Comparison of ENCODE assay signal across 10 mouse cellular contexts in the genomic region with DNA sequence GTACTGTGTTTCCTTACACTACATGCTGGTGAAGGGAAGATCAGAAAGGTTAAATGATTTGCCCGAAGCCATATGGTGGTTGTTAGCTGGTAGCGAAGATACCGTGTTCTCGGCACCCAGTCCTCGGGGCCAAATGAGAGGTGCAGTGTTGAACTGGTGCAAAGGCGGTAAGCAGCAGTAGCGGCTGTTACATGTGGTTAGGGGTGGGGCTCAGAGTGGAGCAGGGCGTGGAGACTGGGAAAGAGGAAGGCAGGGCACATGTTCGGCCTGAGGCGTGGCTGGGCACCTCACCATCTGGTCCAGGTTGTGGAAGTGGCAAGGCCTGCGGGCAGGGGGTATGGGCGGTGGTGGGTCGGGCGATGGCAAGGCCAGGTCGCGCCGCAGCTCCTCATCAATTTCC. TPM values are rescaled to one million over a fixed set of nuclear protein-coding genes. Genes with fewer than 3 reads are reported as not detected.
DNase-seq lines count a peak whose midpoint lies in the region; ATAC-seq and TF ChIP-seq lines count a peak whose summit lies in the region.
"Had no signal": no experiment of that assay in that cellular context is flagged by ENCODE, and none has a peak within 500 bp of the region (broad histone marks: within the 10 kb centered on the region; RNA-seq: fewer than 3 reads in every experiment).

No protein-coding gene starts in this region.

- ATAC-seq in liver, embryonic 11.5 days (replicated peaks; ENCODE audit: low FRiP score), result no peak
- ATAC-seq in stomach, postnatal 0 days (ENCODE audit: low FRiP score, low TSS enrichment), result peak; percentile 31; the same call in 1 of the 2 replicates

- TF ChIP-seq CTCF in lung, adult 2 months (IDR thresholded peaks at IDR 0.05; ENCODE audit: insufficient read depth, low read length), result no peak
- TF ChIP-seq CTCF in stomach, postnatal 0 days (IDR thresholded peaks at IDR 0.05; ENCODE audit: low read depth), result no peak

- WGBS in lung, adult 2 months, result 14% methylated on average over 17 of the region's 17 CpGs
- WGBS in liver, embryonic 11.5 days, result 14% methylated on average over 17 of the region's 17 CpGs
- 29% methylated on average over 14 of the region's 17 CpGs for WGBS in stomach, postnatal 0 days

- no peak overlapping the region for H3K9ac ChIP-seq in liver, embryonic 11.5 days (ENCODE audit: low read depth, low read length)
- H3K9ac ChIP-seq in stomach, postnatal 0 days (ENCODE audit: low read length), result no peak overlapping the region
- H3K9ac ChIP-seq: lung, embryonic 14.5 days had no signal

- peak; percentile 44 for DNase-seq in adrenal gland, postnatal 10 days
- no peak for DNase-seq in adrenal gland, adult 8-10 months
- DNase-seq in lung, adult 18-20 months, result peak; percentile 46 to 48
- DNase-seq in lung, adult 2 months, result no peak
- DNase-seq in liver, embryonic 11.5 days (ENCODE audit: low spot score), result no peak
- DNase-seq in stomach, postnatal 0 days (ENCODE audit: low spot score), result peak; percentile 55
- DNase-seq in frontal cortex, adult 2 months (ENCODE audit: extremely low spot score in 1 of 2, low spot score in 1 of 2), result no peak
- DNase-seq in left cerebral cortex, postnatal 10 days (ENCODE audit: extremely low spot score in 1 of 2, low spot score in 2 of 2), result no peak
- DNase-seq: gastrocnemius, postnatal 14 days; lung, embryonic 14.5 days had no signal

- H3K27ac ChIP-seq in liver, embryonic 11.5 days (ENCODE audit: low read depth, low read length), result no peak overlapping the region
- no peak overlapping the region for H3K27ac ChIP-seq in stomach, postnatal 0 days (replicated peaks)

- peaks cover 39% of the 10 kb centered on the region for H3K27me3 ChIP-seq in liver, embryonic 11.5 days (replicated peaks; ENCODE audit: control insufficient read depth, insufficient read depth, low read length)
- no peaks in the 10 kb centered on the region for H3K27me3 ChIP-seq in stomach, postnatal 0 days (ENCODE audit: control insufficient read depth, insufficient read depth, low read length)

- peak overlapping the region; percentile 36 for H3K4me2 ChIP-seq in liver, embryonic 11.5 days
- no peak overlapping the region for H3K4me2 ChIP-seq in stomach, postnatal 0 days (replicated peaks; ENCODE audit: low read depth)
- H3K4me2 ChIP-seq: lung, embryonic 14.5 days had no signal

- intact Hi-C loops in left cerebral cortex, postnatal 10 days (cut with DNase I), result no loop called here

- TF ChIP-seq EP300 in stomach, postnatal 0 days (optimal IDR thresholded peaks at IDR 0.05), result no peak

- TF ChIP-seq POLR2A in lung, adult 2 months (IDR thresholded peaks at IDR 0.05; ENCODE audit: borderline replicate concordance, extremely low read depth, low read depth, low read length), result no peak

- H3K36me3 ChIP-seq in liver, embryonic 11.5 days (ENCODE audit: control insufficient read depth, insufficient read depth, low read length), result no peaks in the 10 kb centered on the region
- H3K36me3 ChIP-seq in stomach, postnatal 0 days (ENCODE audit: control insufficient read depth, insufficient read depth, low read length), result no peaks in the 10 kb centered on the region

- no peaks in the 10 kb centered on the region for H3K9me3 ChIP-seq in liver, embryonic 11.5 days (ENCODE audit: control insufficient read depth, low read length)
- H3K9me3 ChIP-seq in stomach, postnatal 0 days (ENCODE audit: control insufficient read depth, low read length), result no peaks in the 10 kb centered on the region

- H3K4me1 ChIP-seq in lung, adult 2 months (ENCODE audit: control insufficient read depth, insufficient read depth, low read length), result no peaks in the 10 kb centered on the region
- no peaks in the 10 kb centered on the region; the same call in 1 of the 2 replicates for H3K4me1 ChIP-seq in liver, embryonic 11.5 days (replicated peaks; ENCODE audit: control insufficient read depth, insufficient read depth, low read length)
- H3K4me1 ChIP-seq in stomach, postnatal 0 days (replicated peaks; ENCODE audit: control insufficient read depth, insufficient read depth), result no peaks in the 10 kb centered on the region

- H3K4me3 ChIP-seq in lung, adult 2 months (replicated peaks; ENCODE audit: extremely low read depth, low read depth, low read length), result no peak overlapping the region
- H3K4me3 ChIP-seq in liver, embryonic 11.5 days (ENCODE audit: low read depth, low read length), result peak overlapping the region; percentile 10; the same call in 1 of the 2 replicates
- no peak overlapping the region for H3K4me3 ChIP-seq in stomach, postnatal 0 days (ENCODE audit: low read depth, low read length)

RNA-seq across cellular contexts. Expression of a gene that starts 2.3 kb away (rescaled TPM):
- not detected for total RNA-seq in adrenal gland, postnatal 10 days (2021)
- under 1 TPM in 1 of 4 experiments, not detected in 3; 0.19 TPM for total RNA-seq in adrenal gland, adult 8-10 months (2022)
- polyA plus RNA-seq in lung, adult 2 months (2012; rRNA removed), result 2.8 TPM in 2 replicates
- not detected in 2 replicates for polyA plus RNA-seq in liver, embryonic 11.5 days (2014; fragmentation: Nextera tagmentation; extraction: Ambion mirVana)
- polyA plus RNA-seq in stomach, postnatal 0 days (2015; fragmentation: Nextera tagmentation; extraction: Ambion mirVana), result 0.11 and 0.21 TPM in 2 replicates
- 0.04 TPM in 1 of 2 replicates, not detected in the other for polyA plus RNA-seq in frontal cortex, adult 2 months (2012; rRNA removed)
- under 1 TPM in 1 of 2 experiments, not detected in 1; 0.18 TPM for total RNA-seq in left cerebral cortex, postnatal 10 days (2021)
- total RNA-seq: gastrocnemius, postnatal 14 days had no signal
- polyA plus RNA-seq: lung, embryonic 14.5 days had no signal

RNA-seq across cellular contexts. Expression of a gene that starts 10.5 kb away (rescaled TPM):
- total RNA-seq in adrenal gland, postnatal 10 days (2021), result 1 to 10 TPM in 1 of 2 experiments, under 1 TPM in 1; 0.30 to 1.4 TPM
- total RNA-seq in adrenal gland, adult 8-10 months (2022), result under 1 TPM in 1 of 4 experiments, not detected in 3; 0.89 TPM
- polyA plus RNA-seq in lung, adult 2 months (2012; rRNA removed), result 0.54 TPM in 1 of 2 replicates, not detected in the other
- polyA plus RNA-seq in liver, embryonic 11.5 days (2014; fragmentation: Nextera tagmentation; extraction: Ambion mirVana), result 0.49 and 0.82 TPM in 2 replicates
- 0.68 and 0.98 TPM in 2 replicates for polyA plus RNA-seq in stomach, postnatal 0 days (2015; fragmentation: Nextera tagmentation; extraction: Ambion mirVana)
- polyA plus RNA-seq in frontal cortex, adult 2 months (2012; rRNA removed), result 0.60 and 0.80 TPM in 2 replicates
- total RNA-seq in left cerebral cortex, postnatal 10 days (2021), result not detected
- total RNA-seq: gastrocnemius, postnatal 14 days had no signal

RNA-seq across cellular contexts. Expression of a gene that starts 18.0 kb away (rescaled TPM):
- total RNA-seq in adrenal gland, postnatal 10 days (2021), result 1 to 10 TPM; 8.5 to 9.1 TPM
- 10 to 100 TPM; 15.9 to 21.1 (median 17.8) TPM for total RNA-seq in adrenal gland, adult 8-10 months (2022)
- polyA plus RNA-seq in lung, adult 2 months (2012; rRNA removed), result 1.9 and 2.4 TPM in 2 replicates
- polyA plus RNA-seq in liver, embryonic 11.5 days (2014; fragmentation: Nextera tagmentation; extraction: Ambion mirVana), result 0.40 and 1.5 TPM in 2 replicates
- 0.69 and 1.1 TPM in 2 replicates for polyA plus RNA-seq in stomach, postnatal 0 days (2015; fragmentation: Nextera tagmentation; extraction: Ambion mirVana)
- 341 and 351 TPM in 2 replicates for polyA plus RNA-seq in frontal cortex, adult 2 months (2012; rRNA removed)
- 100 to 1,000 TPM; 191 to 201 TPM for total RNA-seq in left cerebral cortex, postnatal 10 days (2021)

RNA-seq across cellular contexts. Expression of a gene that starts 35.9 kb away (rescaled TPM):
- 10 to 100 TPM in 1 of 2 experiments, 1 to 10 TPM in 1; 9.8 to 15.1 TPM for total RNA-seq in adrenal gland, postnatal 10 days (2021)
- 10 to 100 TPM; 15.5 to 19.1 (median 17.8) TPM for total RNA-seq in adrenal gland, adult 8-10 months (2022)
- 20.1 and 33.3 TPM in 2 replicates for polyA plus RNA-seq in lung, adult 2 months (2012; rRNA removed)
- polyA plus RNA-seq in liver, embryonic 11.5 days (2014; fragmentation: Nextera tagmentation; extraction: Ambion mirVana), result 0.71 and 0.88 TPM in 2 replicates
- 5.6 and 6.4 TPM in 2 replicates for polyA plus RNA-seq in stomach, postnatal 0 days (2015; fragmentation: Nextera tagmentation; extraction: Ambion mirVana)
- 3.6 and 3.9 TPM in 2 replicates for polyA plus RNA-seq in frontal cortex, adult 2 months (2012; rRNA removed)
- total RNA-seq in left cerebral cortex, postnatal 10 days (2021), result 1 to 10 TPM; 3.4 to 4.0 TPM

RNA-seq across cellular contexts. Expression of a gene that starts 45.9 kb away (rescaled TPM):
- 10 to 100 TPM; 54.9 to 58.4 TPM for total RNA-seq in adrenal gland, postnatal 10 days (2021)
- 10 to 100 TPM; 58.3 to 80.5 (median 68.7) TPM for total RNA-seq in adrenal gland, adult 8-10 months (2022)
- polyA plus RNA-seq in lung, adult 2 months (2012; rRNA removed), result 8.5 and 10.7 TPM in 2 replicates
- polyA plus RNA-seq in liver, embryonic 11.5 days (2014; fragmentation: Nextera tagmentation; extraction: Ambion mirVana), result 6.0 and 6.6 TPM in 2 replicates
- 2.8 and 4.0 TPM in 2 replicates for polyA plus RNA-seq in stomach, postnatal 0 days (2015; fragmentation: Nextera tagmentation; extraction: Ambion mirVana)
- 70.8 and 70.9 TPM in 2 replicates for polyA plus RNA-seq in frontal cortex, adult 2 months (2012; rRNA removed)
- 10 to 100 TPM; 68.8 to 71.9 TPM for total RNA-seq in left cerebral cortex, postnatal 10 days (2021)

Comparison
In these comparisons a context has a peak if more than half of its experiments do, and no peak if none do; other contexts are left out.
1. DNase-seq: peak in adrenal gland, postnatal 10 days (single experiment), lung, adult 18-20 months (2 of 2) and stomach, postnatal 0 days (single experiment); none in adrenal gland, adult 8-10 months (single experiment), lung, adult 2 months (single experiment), liver, embryonic 11.5 days (single experiment), frontal cortex, adult 2 months (0 of 2) and left cerebral cortex, postnatal 10 days (0 of 2).
2. RNA of a gene that starts 18.0 kb away (polyA plus RNA-seq): 341 to 351 TPM in frontal cortex, adult 2 months; 1.9 to 2.4 TPM in lung, adult 2 months, 0.40 to 1.5 TPM in liver, embryonic 11.5 days and 0.69 to 1.1 TPM in stomach, postnatal 0 days; every median in the first group is over 100 times any median in the second.